Mouse (Mus musculus): ENCODE data around the gene Dll4. TPM values are rescaled to one million over a fixed set of nuclear protein-coding genes. Genes with fewer than 3 reads are reported as not detected.

The Dll4 gene
- polyA plus RNA-seq, 1 experiment, result 18.9 TPM

DNA sequence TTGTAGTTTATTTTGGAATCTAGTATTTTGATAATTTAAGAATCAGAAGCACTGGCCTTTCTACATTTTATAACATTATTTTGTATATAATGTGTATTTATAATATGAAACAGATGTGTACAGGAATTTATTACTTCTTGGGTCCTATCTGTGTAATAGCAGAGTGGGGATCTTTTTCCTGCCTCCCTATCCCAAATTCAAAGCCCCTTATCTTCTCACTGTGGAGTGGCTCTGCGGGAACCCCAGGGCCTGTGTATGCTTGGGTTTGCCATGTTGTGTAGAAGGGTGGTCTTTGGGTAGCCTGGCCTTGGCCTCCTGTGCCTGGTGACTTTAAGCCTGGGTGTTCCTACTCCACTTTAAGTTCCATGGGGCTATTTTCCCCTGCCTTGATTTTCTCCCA is 10.0 kb downstream of the Dll4 start:
- 100% methylated on average over 1 of the region's 1 CpGs for WGBS
- no peaks in the 10 kb centered on the region for H3K36me3 ChIP-seq (ENCODE audit: control insufficient read depth, insufficient read depth, low read length)
- no peak overlapping the region for H3K27ac ChIP-seq (ENCODE audit: control insufficient read depth, insufficient read depth, low read length)
- H3K4me3 ChIP-seq (ENCODE audit: control insufficient read depth, insufficient read depth, low read length), result no peak overlapping the region
- H3K27me3 ChIP-seq (ENCODE audit: control insufficient read depth, insufficient read depth, low read length), result no peaks in the 10 kb centered on the region
- TF ChIP-seq CTCF (IDR thresholded peaks at IDR 0.05; ENCODE audit: borderline replicate concordance, control insufficient read depth, extremely low read depth, insufficient read depth, low read length, poor library complexity), result no peak
- no peak for TF ChIP-seq POLR2A (IDR thresholded peaks at IDR 0.05; ENCODE audit: control insufficient read depth, extremely low read depth, insufficient read depth, low read length, poor library complexity)
- no peak for DNase-seq
- H3K4me1 ChIP-seq (replicated peaks; ENCODE audit: control insufficient read depth, insufficient read depth, low read length), result peaks cover 26% of the 10 kb centered on the region

DNA sequence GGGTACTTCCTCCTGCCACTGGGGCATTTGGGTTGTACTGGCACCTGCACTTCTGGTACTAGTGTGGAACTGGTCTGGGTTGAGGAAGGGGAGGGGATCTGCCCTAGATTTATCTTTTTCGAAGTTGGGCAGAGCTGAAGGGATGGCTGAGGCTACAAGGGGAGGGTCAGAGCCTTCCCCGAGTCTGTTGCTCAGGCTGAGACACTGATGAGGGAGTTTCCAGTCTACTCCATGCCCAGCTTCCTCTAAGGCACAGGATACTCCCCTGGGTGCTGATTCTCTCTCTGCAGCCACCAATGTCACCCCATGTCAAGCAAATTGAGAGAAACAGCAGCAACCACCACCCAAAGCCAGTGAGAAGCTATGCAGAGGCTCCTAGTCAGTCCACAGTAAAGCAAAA is 10.4 kb downstream of the Dll4 start:
- Histone ChIP-seq H3K4me3 (ENCODE audit: control insufficient read depth, insufficient read depth, low read length) (no peak overlapping the region), H3K27me3 (ENCODE audit: control insufficient read depth, insufficient read depth, low read length) (no peaks in the 10 kb centered on the region), H3K36me3 (ENCODE audit: control insufficient read depth, insufficient read depth, low read length) (no peaks in the 10 kb centered on the region), H3K27ac (ENCODE audit: control insufficient read depth, insufficient read depth, low read length) (peak overlapping the region; percentile 52), H3K4me1 (replicated peaks; ENCODE audit: control insufficient read depth, insufficient read depth, low read length) (peaks cover 26% of the 10 kb centered on the region)
- WGBS, result 22% methylated on average over 2 of the region's 2 CpGs
- no peak for DNase-seq
- TF ChIP-seq CTCF (IDR thresholded peaks at IDR 0.05; ENCODE audit: borderline replicate concordance, control insufficient read depth, extremely low read depth, insufficient read depth, low read length, poor library complexity), result no peak
- TF ChIP-seq POLR2A (IDR thresholded peaks at IDR 0.05; ENCODE audit: control insufficient read depth, extremely low read depth, insufficient read depth, low read length, poor library complexity), result no peak

DNA sequence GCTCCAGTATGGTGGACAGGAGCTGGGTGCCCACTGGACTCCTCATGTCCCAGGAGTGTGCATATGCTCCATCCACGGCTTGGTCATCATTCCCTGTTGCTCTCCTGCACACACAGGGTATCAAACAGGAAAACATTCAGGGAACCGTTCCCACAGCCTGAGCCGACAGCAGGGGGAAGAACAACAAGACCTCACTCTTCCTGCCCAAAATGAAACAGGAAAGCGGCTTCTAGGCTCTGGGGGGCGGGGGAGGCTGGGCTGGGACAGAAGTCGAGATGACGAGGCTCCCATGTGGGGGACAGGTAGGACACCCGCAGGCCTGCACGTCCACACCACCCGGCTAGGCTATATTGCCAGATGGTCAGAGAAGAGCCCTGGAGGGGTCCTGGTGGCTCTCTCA is 10.9 kb downstream of the Dll4 start:
- WGBS, result 7% methylated on average over 10 of the region's 10 CpGs
- Histone ChIP-seq H3K4me3 (ENCODE audit: control insufficient read depth, insufficient read depth, low read length) (no peak overlapping the region), H3K4me1 (replicated peaks; ENCODE audit: control insufficient read depth, insufficient read depth, low read length) (peaks cover 26% of the 10 kb centered on the region), H3K27ac (ENCODE audit: control insufficient read depth, insufficient read depth, low read length) (peak overlapping the region; percentile 59), H3K36me3 (ENCODE audit: control insufficient read depth, insufficient read depth, low read length) (no peaks in the 10 kb centered on the region), H3K27me3 (ENCODE audit: control insufficient read depth, insufficient read depth, low read length) (no peaks in the 10 kb centered on the region)
- TF ChIP-seq POLR2A (IDR thresholded peaks at IDR 0.05; ENCODE audit: control insufficient read depth, extremely low read depth, insufficient read depth, low read length, poor library complexity) (no peak), CTCF (IDR thresholded peaks at IDR 0.05; ENCODE audit: borderline replicate concordance, control insufficient read depth, extremely low read depth, insufficient read depth, low read length, poor library complexity) (no peak)
- peak; percentile 28 for DNase-seq

DNA sequence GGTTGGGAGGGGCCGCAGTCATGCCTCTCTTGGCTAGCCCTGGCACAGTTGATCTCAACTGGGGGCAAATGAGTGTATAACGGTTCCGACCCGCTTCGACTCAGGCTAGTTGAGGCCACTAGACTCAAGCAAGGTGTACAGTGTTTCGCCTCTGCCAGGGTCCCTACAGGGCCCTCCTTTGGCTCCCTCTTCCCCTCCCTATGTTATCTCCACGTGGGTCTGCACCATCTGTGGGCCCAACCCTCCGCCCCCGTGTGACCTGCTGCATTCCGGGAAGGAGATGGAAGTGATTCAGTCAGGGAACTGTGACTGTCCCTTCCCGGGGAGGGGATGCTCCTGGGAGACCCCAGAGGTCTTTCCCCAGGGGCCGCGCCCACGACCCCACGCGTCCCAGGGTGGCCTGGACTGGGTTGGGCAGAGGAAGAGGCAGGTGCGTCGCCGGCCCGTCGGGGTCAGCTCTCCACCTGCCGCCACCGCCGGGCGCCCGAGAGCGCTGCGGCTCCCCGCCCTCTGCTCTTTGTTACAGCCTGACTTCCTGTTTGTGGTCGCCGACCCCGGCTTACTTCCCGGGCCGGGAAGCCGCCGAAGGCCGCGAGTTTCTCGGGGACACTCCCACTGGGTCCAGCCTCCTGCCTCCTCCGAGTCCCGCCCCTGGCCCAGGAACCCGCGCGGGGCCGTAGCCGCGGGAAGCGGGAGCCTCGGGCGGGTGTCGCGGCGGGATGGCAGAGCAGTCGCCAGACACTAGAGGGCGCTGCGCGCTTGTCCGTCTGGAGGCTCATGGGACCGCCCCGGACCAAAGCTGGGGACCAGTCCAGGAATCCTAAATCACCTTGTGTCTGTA is 12.1 kb downstream of the Dll4 start:
- Histone ChIP-seq H3K27ac (ENCODE audit: control insufficient read depth, insufficient read depth, low read length) (peak overlapping the region; percentile 32; the same call in 1 of the 2 replicates), H3K4me3 (ENCODE audit: control insufficient read depth, insufficient read depth, low read length) (peak overlapping the region; percentile 45), H3K27me3 (ENCODE audit: control insufficient read depth, insufficient read depth, low read length) (no peaks in the 10 kb centered on the region), H3K4me1 (replicated peaks; ENCODE audit: control insufficient read depth, insufficient read depth, low read length) (peaks cover 26% of the 10 kb centered on the region), H3K36me3 (ENCODE audit: control insufficient read depth, insufficient read depth, low read length) (no peaks in the 10 kb centered on the region)
- TF ChIP-seq POLR2A (IDR thresholded peaks at IDR 0.05; ENCODE audit: control insufficient read depth, extremely low read depth, insufficient read depth, low read length, poor library complexity) (no peak), CTCF (IDR thresholded peaks at IDR 0.05; ENCODE audit: borderline replicate concordance, control insufficient read depth, extremely low read depth, insufficient read depth, low read length, poor library complexity) (peak; percentile 99)
- DNase-seq, result peak; percentile 83
- WGBS, result 6% methylated on average over 60 of the region's 60 CpGs

DNA sequence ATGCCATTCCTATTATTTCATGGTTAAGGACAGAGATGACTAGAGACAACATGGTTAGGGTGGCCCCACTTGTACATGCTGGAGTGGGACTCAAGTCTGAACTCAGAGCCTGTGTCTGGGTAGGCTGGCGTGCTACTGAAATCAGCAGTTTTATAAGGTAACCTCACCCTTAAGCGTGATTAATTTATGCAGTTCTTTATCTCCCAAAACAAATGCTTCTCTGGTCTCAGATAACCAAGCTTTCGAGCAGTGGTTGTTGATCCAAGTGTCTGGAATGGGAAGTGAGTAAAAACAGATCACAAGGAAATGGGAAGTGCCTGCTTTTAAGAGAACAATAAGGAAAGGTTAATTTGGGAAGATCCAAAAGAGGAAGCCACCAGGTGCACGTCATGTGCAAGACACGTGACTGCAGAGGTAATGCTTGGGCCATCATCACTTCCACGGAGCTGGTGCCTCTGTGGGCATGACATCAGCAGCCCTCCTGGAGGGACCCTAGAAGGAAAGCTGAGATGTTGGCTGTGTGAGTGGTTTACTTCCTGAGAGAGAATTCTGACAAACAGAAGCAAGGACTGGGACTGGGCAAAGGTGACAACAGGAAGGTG is 19.1 kb downstream of the Dll4 start:
- no peak overlapping the region for H3K4me3 ChIP-seq (ENCODE audit: control insufficient read depth, insufficient read depth, low read length)
- no peak for DNase-seq
- H3K27ac ChIP-seq (ENCODE audit: control insufficient read depth, insufficient read depth, low read length), result no peak overlapping the region
- H3K36me3 ChIP-seq (ENCODE audit: control insufficient read depth, insufficient read depth, low read length), result no peaks in the 10 kb centered on the region
- TF ChIP-seq CTCF (IDR thresholded peaks at IDR 0.05; ENCODE audit: borderline replicate concordance, control insufficient read depth, extremely low read depth, insufficient read depth, low read length, poor library complexity) (no peak), POLR2A (IDR thresholded peaks at IDR 0.05; ENCODE audit: control insufficient read depth, extremely low read depth, insufficient read depth, low read length, poor library complexity) (no peak)
- WGBS, result 48% methylated on average over 6 of the region's 6 CpGs
- H3K4me1 ChIP-seq (replicated peaks; ENCODE audit: control insufficient read depth, insufficient read depth, low read length), result no peaks in the 10 kb centered on the region
- no peaks in the 10 kb centered on the region for H3K27me3 ChIP-seq (ENCODE audit: control insufficient read depth, insufficient read depth, low read length)

DNA sequence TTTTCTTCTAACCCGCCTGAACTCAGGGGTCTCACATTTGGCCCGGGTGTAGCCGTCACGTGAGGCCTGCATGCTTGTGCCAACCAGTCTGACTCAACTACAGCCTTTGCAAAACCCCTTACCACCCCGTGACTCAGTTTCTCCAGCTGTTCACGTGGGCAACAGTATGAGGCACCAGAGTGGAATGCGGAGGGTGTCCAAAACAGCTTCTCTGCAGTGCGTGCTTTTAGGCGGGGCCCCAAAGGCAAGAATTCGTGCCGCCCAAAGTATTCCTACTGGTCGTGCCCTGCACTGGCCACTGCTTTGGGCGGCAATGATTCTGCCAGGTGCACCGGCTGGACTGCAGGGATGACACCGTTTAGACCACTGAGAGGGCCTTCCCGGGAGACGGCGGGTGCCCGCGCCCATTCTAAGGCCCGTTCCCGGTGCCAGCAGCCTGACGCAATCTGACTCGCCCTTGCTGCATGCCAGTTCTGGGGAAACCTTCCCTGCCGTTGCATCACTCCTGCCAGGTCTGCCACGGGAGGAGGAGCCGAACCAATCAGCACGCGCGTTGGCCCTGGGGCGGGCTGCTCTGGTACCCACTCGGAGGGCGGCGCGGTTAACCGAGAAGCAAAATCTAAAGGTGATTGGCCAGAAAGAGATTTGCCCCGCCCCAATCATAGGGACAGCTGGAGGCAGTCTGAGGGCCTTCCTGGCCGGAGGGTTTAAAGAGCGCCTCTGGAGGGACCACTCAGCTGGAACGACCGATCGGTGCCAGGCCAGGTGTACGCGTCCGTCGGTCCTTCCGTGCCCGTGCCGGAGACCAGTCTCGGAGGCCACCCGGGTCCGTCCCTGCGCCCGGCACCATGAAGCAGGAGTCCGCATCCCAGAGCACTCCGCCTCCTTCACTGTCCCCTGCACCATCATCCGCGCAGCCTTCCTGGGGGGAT is 25.2 kb downstream of the Dll4 start, which contains the start of gene Chac1:
Gene Chac1, plus strand, starts transcription at position 675 of the 932 bp plus-strand sequence.
- H3K4me3 ChIP-seq (ENCODE audit: control insufficient read depth, insufficient read depth, low read length), result peak within 1 kb of the TSS; percentile 10
- peaks cover 9% of the 10 kb centered on the region; the same call in 1 of the 2 replicates for H3K4me1 ChIP-seq (replicated peaks; ENCODE audit: control insufficient read depth, insufficient read depth, low read length)
- no peak for TF ChIP-seq CTCF (IDR thresholded peaks at IDR 0.05; ENCODE audit: borderline replicate concordance, control insufficient read depth, extremely low read depth, insufficient read depth, low read length, poor library complexity)
- H3K36me3 ChIP-seq (ENCODE audit: control insufficient read depth, insufficient read depth, low read length), result no peaks in the 10 kb centered on the region
- H3K27me3 ChIP-seq (ENCODE audit: control insufficient read depth, insufficient read depth, low read length), result peaks cover 8% of the 10 kb centered on the region; the same call in 1 of the 2 replicates
- no peak within 1 kb of the TSS for H3K27ac ChIP-seq (ENCODE audit: control insufficient read depth, insufficient read depth, low read length)
- peak; percentile 41 for DNase-seq
- WGBS, result 12% methylated on average over 58 of the region's 58 CpGs

Data from thymus, adult 2 months (tissue).